Mouse (Mus musculus) heart, adult 9 months (tissue): Measurements from ENCODE around the gene Scaf4.
"Not testable (repeated sequence)": the region's sequence is repeated elsewhere in the genome, so short reads cannot be mapped to it uniquely, and the experiment has no call there.

Experiments used
- DNase-seq, 2 experiments: peaks; one replicate each; pipeline ENCODE4 v3.0.0; 2022; ENCODE audit warnings: low spot score in 2 of 2

Gene Scaf4

DNA sequence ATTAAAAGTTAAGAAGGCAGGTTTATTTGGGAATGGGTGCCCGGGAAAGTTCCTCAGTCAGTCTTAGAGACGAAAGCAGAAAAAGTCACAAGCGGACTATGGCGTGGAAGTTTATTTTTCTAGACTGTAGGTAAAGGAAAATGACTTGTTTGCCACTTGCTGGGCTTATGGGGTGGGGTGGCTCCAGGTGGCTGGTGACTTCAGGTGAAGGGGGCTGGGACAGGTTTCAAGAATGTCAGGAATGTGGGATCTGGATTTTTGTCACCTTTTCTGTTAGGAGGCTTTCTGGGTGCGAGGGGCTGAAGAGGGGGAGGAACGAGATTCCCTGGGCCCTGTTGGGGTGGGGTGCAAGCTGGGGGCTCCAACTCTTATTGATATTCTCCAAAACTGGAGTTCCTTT lies 7.4 kb upstream of the Scaf4 start:
- DNase-seq, result no peak

DNA sequence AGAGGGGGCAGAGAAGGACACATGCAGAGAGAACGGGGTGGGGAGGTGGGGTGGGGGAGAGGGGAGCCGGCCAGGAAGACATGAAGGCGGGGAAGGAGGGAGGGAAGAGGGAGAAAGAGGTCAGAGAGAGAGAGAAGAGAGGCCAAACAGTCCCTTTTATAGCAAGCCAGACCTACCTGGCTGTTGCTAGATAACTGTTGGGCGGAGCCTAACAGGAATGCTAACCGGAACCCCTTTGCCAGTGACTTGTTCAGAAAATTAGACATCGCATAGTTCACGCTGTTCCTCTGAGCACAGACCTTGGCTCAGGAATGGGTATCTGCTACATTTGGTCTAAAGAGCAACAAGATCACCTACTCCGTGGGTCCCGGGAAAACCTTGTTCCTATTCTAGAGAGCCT lies 6.7 kb upstream of the Scaf4 start:
- DNase-seq, result no peak

DNA sequence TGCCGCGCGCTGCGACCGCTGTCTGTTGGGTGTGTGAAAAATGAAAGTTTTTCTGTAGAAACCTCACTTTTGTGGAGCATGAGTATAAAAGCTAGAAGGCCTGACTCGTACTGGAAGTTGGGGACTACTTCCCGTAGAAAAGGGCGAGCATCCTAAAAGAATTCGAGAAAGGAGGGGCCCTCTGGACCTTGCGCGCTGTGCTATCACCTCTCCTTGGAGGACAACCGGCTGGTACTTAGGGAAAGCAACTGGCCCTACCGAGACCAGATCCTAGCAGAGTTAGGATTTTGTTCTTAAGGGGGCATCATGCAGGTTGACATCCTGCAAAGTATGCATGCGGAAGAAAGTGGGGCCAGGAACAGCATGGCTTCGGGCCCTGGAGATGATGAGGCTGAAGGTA lies 613 bp upstream of the Scaf4 start:
- DNase-seq, result no peak

DNA sequence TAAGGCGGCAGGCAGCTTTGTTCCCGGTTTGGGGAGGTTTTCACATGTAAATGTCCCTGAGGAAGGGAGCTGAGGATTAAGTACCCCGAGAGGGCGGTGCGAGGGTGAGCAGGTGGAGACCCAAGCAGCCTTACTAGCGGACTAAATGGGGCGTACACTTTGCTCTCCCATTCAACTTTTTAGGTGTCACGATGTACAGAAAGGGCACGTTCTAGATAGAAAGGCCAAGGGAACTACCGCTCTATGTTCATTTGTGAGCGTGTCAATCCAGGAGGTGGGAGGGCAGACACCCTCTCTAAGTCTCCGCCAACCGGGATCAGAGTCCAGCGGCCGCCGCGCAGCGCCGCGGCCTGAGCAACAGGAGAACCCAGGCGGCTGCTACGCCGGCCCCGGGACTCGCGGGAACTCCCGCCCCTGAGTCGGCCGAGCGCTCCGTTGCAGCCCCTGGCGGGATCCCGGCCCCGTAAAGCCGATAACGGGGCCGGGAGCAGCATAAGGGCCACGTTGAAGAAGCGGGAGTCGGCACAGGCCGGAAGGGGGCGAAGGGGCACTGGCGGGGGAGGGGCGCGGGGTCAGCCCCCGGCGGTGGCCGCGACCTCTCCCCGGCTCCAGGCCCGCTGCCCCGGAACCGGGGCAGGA lies 918 bp downstream of the Scaf4 start:
- peak; percentile 37 to 38 for DNase-seq

DNA sequence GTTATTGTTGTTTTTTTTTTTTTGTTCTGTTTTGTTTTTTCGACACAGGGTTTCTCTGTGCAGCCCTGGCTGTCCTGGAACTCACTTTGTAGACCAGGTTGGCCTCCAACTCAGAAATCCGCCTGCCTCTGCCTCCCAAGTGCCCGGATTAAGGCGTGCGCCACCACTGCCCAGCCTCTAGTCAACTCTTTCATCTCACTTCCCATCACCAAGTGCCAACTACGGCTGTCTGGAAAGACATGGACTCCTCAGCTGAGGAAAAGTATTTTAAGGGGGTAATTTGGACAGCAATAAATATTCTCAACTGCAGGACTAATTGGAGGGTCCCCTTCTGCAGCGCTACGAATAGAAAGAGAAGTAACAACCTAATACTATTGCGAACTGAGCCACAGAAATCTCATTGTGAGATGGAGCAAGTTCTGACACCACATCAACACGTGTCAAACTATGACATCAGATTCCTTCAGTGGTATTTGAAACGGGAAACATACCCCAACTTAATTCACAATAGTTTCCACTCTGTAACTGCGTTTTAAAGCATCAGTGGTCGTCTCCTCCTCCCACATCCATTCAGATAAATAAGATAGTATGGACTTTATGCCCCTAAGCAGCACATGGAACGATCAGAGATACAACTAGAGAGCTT lies 1.6 kb downstream of the Scaf4 start:
- no peak for DNase-seq

DNA sequence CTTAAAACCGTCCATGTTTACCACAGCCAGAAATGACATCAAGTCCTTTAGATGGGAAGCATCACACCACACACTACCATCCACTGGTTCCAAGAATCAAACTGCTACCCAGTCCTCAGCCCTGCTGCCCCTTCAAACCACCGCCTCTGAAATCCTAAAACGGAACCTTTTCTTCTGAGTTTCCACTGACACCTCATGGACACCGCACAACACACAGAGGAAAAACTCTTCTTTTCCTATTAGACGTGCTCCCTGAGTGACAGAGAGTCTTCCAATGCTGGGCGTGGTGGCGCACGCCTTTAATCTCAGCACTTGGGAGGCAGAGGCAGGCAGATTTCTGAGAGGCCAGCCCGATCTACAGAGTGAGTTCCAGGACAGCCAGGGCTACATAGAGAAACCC lies 2.9 kb downstream of the Scaf4 start:
- no peak for DNase-seq

DNA sequence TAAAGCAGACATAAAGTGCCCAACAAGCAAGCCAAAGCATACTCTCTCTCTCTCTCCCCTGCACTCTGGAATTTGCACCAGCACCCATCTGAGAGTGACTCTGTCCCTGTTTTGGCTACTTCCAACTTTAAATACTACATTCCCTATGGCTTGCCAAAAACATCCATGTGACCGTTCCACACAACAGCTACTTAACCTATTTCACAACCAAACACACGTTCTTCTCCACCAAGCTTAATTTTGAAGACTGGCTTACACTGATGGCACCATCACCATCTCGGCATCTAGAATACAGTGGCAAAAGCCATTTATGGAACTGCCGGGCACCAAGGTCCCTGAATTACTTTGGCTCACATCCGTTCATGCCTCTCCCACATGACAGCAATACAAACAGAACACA lies 3.3 kb downstream of the Scaf4 start:
- no peak for DNase-seq

DNA sequence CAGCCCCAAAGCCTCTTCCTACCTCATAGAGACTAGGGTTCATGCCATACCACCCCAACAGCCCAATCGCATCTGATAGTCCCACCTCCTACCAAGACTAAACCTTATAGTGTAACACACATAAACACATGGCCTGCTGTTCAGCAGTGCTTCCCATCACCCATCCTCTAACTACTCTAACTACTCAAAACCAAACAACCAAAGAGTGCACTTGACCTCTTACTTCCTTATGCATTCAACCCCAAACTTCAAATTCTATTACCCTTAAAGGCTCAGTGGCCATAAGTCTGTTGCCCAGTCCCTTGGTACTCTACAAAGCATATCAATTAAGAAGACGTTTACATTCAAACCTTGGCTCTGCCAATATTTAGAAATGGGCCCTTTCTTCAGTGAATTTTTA lies 3.8 kb downstream of the Scaf4 start:
- no peak for DNase-seq

DNA sequence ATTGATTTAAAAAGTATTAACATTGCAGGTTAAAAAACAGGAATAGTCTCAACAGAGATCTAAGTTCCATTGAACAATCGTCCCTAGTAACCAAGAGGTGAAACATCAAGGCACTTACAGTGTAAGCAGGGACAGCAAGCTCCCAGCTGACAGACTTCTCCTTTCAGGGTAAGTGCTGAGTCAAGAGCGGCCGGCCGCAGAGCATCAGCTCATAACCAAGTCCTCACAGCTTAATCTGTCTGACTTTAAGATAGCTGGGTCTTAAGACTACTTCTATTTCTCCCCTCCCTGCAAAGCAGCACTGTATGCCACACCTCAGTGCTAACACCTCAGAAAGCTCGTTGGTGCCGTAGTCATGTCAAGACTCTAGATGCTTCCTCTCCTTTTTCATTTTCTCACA lies 5.2 kb downstream of the Scaf4 start:
- no peak for DNase-seq

DNA sequence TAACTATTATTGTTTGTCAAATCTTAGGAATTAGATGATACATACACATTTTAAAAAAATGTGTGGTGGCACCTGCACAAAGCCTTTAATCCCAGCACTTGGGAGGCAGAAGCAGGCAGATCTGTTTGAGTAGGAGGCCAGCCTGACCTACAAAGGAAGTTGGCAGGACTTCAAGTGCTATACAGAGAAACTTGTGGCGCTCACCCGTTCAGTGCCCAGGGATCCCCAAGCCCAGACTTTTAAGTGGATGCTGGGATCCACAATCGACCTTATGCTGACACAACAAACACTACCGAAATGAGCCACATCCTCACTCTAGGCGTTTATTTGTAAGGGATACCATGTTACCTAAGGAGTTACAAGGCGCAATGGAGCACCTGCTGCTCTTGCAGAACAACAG lies 8.8 kb downstream of the Scaf4 start:
- DNase-seq, result no peak

DNA sequence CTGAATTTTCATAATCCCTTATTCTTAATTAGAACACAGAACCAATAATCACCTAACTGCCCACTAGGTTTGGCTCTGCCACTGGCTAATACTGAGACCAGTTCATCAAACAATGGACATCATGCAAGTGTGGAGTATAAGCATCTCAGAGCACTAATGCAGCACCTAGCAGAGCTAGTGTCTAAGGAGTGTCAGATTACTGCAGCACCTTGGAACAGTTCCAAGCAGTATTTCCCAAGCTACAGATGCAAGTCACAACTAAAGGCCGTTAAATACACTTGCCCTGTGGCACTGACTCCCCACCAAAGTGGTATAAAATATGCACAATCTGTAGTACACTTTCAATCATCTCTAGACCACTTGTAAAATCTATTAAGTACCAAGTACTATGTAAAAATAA lies 17.7 kb downstream of the Scaf4 start:
- DNase-seq, result no peak

DNA sequence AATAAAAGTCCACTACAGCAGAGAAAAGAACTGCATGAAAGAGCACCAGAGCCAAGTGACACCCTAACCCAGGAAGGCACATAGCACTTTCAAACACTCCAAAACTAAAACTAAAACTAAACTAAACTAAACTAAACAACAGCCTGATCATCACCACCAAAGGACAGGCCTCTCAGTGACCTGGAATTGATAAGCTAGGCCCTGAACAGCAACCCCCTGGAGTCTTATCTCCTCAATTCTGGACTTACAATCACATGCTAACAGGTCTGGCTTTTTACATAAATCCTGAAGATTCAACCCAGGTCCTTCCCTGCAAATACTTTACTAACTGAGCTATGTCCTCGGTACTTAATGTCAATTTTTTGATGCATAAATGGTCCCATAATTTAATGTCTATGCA lies 19.2 kb downstream of the Scaf4 start:
- no peak for DNase-seq

DNA sequence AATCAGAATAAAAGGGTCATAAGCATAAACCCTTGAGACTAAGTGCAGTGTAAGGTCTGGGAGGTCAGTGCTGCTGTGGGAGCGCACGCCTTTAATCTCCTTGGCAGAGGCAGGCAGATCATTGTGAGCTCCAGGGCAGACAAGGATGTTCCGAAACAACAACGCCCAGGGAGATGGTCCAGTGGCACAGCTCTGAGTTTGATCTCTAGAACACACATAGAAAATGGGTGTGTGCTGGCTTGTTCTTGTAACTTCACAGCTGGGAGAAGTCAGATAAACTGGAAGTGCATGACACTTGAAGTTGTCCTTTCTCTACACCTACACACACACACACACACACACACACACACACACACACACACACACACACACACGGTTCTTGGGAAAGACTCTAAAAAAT lies 20.3 kb downstream of the Scaf4 start:
- no peak for DNase-seq

DNA sequence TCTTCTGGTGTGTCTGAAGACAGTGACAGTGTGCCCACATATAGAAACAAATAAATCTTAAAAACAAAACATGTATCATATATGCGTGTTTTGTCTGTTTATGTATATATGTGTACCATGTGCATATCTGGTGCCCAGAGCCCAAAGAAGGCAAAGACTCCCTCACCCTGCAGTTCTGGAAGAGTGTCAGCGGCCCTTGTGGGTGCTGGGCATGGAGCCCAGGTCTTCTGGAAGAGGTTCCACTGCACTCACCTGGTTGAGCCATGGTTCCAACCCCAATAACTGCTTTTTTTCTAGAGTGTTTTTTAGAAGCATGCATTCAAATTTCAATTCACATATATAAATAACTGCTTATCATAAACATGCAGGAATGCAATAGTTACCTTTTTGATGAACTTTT lies 22.5 kb downstream of the Scaf4 start:
- DNase-seq, result no peak

DNA sequence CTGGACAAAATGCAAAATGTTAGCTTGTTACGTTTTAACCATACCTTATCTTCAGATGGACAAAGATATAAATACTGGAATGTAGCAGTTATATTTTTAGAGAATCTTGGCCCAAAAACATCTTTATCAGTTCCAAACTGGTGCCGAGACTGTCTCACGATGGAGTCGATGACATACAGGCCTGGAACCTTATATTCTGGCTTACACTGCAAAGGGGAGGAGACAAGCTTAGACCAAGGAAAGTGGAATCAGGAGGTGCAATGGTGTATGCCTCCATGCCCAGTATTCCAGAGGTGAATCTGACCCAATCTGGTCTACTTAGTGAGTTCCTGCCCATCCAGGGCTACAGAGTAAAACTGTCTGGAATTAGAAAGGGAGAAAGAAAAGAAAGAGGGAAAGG lies 24.2 kb downstream of the Scaf4 start:
- no peak for DNase-seq

DNA sequence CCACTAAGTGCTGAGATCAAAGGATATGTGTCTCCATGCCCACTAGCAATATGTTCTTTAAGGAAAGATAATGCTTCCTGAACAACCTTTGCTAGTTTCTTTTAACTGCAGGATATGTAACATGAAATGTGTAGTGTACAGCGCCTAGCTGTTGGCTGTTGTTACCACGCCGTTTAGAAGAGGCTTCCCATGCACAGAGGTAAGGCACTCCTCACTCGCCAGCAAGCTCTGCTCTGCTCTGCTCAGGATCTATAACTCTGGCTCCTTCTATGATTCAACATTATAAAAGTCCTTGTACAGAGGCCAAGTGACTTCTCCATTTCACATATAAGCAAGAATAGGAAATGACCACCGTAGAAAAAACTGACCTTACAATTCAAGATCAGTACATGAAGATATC lies 24.7 kb downstream of the Scaf4 start:
- no peak for DNase-seq

DNA sequence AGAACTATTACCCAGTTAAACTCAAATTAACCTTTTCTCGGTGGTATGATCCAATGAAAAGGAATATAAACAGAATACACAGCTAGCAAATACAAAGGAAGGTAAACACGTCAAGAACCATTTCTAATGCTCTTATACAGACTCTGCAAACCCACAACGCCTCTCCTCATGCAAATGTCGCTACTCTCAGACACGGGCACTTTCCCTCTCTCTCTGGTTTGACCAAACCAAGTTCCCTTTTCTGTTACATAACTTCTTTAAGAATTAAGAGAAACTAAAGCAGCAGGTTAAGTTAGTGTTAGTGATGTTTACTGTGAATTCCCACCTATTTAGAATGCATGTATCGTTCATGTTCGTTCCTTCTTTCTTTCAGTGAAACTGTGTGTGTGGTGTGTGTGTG lies 25.4 kb downstream of the Scaf4 start:
- DNase-seq, result no peak

DNA sequence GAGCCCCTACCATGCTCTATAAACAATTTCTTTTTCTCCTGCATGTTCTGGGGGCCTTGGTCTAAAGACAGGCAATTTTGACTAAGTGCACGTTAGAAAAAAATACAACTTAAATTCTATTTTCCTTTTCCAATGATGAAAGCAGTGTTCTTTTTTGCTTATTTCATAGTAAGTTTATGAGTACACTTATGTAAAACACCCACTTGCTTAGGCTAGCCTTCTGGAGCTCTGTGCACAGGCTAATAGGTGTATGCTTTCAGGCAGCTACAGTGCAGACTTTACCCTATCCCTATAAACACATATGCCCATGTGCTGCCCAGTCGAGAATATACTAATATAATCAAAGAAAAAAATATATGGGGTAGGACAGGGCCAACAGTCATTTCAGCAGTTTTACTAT lies 31.8 kb downstream of the Scaf4 start:
- DNase-seq, result no peak

DNA sequence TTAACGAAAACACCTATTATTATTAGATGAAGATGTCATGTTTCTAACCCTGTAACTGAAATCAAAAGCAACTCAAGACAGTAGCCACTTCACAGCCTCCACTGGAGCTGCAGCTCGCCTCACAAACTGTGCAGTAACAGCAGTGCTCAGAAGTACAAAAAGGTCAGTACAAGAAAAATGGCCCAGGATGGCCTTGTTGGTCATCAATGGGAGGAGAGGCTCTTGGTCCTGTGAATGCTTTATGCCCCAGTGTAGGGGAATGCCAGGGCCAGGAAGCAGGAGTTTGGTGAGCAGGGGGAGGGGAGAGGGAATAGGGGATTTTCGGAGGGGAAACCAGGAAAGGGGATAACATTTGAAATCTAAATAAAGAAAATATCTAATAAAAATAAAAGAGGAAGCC lies 33.0 kb downstream of the Scaf4 start:
- not testable (repeated sequence) for DNase-seq

DNA sequence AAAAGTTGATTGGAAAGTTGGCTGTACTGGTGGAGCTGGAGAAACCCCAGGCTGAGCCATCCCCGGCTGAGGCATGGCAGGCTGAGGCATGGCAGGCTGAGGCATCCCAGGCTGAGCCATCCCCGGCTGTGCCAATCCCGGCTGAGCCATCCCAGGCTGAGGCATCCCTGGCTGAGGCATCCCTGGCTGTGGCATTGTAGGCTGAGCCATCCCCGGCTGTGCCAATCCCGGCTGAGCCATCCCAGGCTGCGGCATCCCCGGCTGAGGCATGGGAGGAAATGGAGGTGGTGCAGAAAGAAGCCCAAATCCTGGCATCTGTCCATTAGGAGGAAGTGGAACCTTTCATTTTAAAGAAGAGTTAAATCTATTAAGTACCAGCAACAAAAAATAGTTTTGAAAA lies 34.2 kb downstream of the Scaf4 start:
- no peak for DNase-seq

DNA sequence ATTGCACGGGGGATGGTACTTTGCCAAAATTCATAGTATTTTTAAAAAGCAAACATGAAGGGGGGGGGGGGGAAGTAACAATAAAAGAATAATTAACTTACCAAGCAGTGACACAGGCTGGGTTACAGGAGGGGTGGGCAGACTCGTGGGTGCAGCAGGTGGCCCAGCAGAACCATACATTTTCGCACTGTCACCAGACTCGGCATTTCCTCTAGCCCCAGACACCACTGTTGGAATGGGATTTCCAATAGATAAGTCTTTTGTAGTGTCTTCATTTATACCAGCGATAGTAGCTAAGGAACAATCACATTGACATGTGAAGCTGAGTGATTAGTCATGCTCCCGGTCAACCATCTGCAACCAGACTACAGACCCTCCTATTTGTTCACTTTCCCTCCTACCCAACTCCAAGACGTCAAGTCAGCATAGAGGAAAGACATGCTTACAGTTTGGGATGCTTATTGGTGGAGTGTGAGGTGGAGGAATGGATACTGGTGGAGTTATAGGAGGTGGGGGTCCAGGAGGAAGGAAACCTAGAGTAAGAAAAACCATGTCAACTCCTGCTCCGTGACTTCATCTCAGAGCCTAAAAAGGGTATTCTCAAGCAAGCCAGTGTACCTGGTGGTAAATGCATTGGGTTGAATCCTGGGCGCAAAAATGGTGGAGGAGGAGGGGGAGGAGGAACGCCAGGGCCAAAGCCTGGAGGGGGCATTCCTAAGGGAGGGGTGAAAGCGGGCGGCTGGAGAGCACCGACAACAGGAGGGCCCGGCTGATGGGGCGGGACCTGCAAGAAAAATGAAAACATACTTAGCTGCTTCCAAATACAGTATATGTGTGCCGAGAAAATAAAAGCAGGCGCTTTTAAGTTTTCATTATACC lies 41.6 kb downstream of the Scaf4 start:
- no peak for DNase-seq

DNA sequence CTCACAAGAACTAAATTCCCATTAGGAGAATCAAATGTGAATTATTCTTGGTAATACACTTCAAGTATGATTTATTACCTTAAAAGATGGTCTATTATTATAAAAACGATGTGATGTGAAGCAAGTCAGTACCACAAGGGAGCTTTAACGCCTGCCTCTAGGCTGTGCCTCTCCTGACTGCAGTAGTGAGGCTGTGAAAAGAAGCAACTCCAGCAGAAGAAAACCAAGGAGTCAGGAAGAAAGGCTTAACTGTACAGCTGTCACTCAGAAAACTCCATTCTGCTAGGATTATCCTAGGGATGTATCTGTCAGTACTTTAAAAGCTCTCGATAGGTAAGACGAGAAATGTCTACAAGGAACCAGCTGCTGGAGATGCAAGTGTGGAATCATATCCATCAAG lies 42.4 kb downstream of the Scaf4 start:
- no peak for DNase-seq

DNA sequence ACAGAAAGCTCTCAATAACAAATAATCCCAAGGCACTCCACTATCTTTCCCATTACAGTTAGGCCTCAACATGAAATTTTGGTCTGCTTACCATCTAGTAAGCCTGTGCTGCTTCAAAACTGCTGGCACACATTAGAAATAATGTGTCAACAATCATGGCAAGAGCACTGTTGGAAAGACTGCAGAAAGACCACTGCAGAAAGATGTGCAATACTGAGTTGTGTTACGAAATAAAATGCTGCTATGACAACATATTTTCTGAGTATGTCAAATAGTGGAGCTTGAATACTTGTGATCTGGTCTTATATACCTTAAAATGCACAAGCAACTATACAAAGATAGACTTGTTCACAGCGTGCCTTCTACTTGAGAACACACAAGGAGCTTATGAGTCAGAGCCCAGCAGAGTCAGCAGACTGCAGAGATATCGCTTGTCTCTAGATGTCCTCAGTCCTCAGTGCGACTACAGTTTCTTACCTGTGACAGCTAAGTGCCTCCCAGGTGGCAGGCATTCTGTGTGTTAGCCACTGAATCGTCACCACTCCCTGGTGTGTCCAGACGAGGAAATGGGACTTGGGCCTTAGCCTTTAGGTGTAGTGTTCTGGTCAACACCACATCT lies 45.1 kb downstream of the Scaf4 start:
- DNase-seq, result no peak
